Mouse (Mus musculus) intestine, embryonic 15.5 days (tissue): ENCODE measurements around the gene Nif3l1. TPM values are rescaled to one million over a fixed set of nuclear protein-coding genes. Genes with fewer than 3 reads are reported as not detected.

ENCODE experiments used
- ATAC-seq: fragments of 200-750 bp; cut with Nextera tagmentation; 2 replicates; pipeline ENCODE4 v1.8.0; 2017; ENCODE audit warnings: moderate TSS enrichment, moderate library complexity
- H3K27ac ChIP-seq: fragments of 300-500 bp; sonication (generic); 2 replicates; pipeline ENCODE4 v1.5.1; 2015; ENCODE audit warnings: mild to moderate bottlenecking, inconsistent platforms
- H3K27me3 ChIP-seq: fragments of 300-500 bp; sonication (generic); replicated peaks from 2 replicates; pipeline ENCODE4 v1.6.1; 2015; ENCODE audit warnings: inconsistent platforms
- H3K36me3 ChIP-seq: fragments of 300-500 bp; sonication (generic); 2 replicates; pipeline ENCODE4 v1.6.1; 2015; ENCODE audit warnings: inconsistent platforms
- H3K4me1 ChIP-seq: fragments of 300-500 bp; sonication (generic); replicated peaks from 2 replicates; pipeline ENCODE4 v1.6.1; 2015; ENCODE audit warnings: inconsistent platforms
- H3K4me2 ChIP-seq: fragments of 300-500 bp; sonication (generic); replicated peaks from 2 replicates; pipeline ENCODE4 v1.6.1; 2015; ENCODE audit warnings: mild to moderate bottlenecking, inconsistent platforms
- H3K4me3 ChIP-seq: fragments of 300-500 bp; sonication (generic); replicated peaks from 2 replicates; pipeline ENCODE4 v1.5.1; 2015; ENCODE audit warnings: inconsistent platforms
- H3K9ac ChIP-seq: fragments of 300-500 bp; sonication (generic); 2 replicates; pipeline ENCODE4 v1.6.1; 2015; ENCODE audit warnings: inconsistent platforms
- H3K9me3 ChIP-seq: fragments of 300-500 bp; sonication (generic); 2 replicates; pipeline ENCODE4 v1.6.1; 2016; ENCODE audit warnings: inconsistent platforms
- whole genome bisulfite sequencing: fragments of 180-500 bp; shearing (Covaris S2); methylation state at CpG from one replicate; pipeline ENCODE4 v1.1.7; 2015; 5-methylcytosine and 5-hydroxymethylcytosine counted together
- polyA plus RNA-seq: library from polyadenylated mRNA; unstranded; fragments of >200 nt; fragmentation: Nextera tagmentation; extraction: Ambion mirVana; gene quantifications from 2 replicates; pipeline ENCODE4 v1.2.1, GENCODE M21; 2015

The Nif3l1 gene
- polyA plus RNA-seq, 1 experiment from 2014 or later, result 43.4 TPM

DNA sequence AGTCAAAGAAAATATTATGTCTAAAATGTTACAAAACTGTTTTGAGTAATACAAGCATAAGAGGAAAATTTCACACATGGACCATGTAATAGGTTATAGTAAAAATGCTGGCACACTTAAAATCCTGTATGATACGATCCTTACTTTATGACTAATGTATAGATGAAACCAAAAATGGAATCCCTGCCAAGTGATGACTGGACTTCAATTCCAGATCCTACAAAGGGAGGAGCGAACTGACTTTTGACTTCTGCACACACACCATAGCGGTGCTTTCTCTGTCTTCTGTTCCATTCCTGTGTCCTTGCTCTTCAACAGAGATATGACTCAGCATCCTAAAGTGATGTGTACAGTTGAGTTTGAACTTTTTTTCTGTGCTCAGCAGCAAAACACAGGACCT, 15.6 kb downstream of the Nif3l1 start:
- peaks cover 33% of the 10 kb centered on the region for H3K36me3 ChIP-seq
- H3K9me3 ChIP-seq, result no peaks in the 10 kb centered on the region
- H3K4me2 ChIP-seq, result no peak overlapping the region
- H3K9ac ChIP-seq, result no peak overlapping the region
- no peaks in the 10 kb centered on the region for H3K27me3 ChIP-seq
- H3K4me1 ChIP-seq, result no peaks in the 10 kb centered on the region
- no peak for ATAC-seq
- no peak overlapping the region for H3K27ac ChIP-seq
- no peak overlapping the region for H3K4me3 ChIP-seq
- whole genome bisulfite sequencing, result 87% methylated on average over 3 of the region's 3 CpGs

DNA sequence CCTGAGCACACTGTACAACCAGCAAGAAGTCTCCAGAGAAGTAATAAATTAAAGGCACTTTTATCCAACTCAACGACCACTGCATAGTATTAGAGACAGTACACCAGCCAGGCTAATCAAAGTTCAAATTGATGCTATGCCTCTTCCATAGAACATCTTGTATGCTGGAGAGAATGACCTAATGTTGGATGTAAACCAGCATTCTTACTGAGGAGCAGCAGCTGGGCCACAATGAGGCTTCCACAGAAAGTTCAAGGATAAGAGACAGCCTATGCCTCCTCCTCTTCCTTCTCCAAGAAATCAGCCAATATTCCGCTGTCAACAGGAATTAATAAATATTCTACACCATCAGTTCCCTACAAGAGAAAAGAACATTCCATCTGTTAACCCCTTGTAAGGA, 19.0 kb downstream of the Nif3l1 start:
- Histone ChIP-seq H3K9me3 (no peaks in the 10 kb centered on the region), H3K36me3 (peaks cover 25% of the 10 kb centered on the region), H3K9ac (no peak overlapping the region), H3K4me3 (no peak overlapping the region), H3K4me1 (no peaks in the 10 kb centered on the region), H3K27me3 (no peaks in the 10 kb centered on the region), H3K27ac (no peak overlapping the region), H3K4me2 (no peak overlapping the region)
- ATAC-seq, result peak; percentile 28; the same call in 1 of the 2 replicates
- 71% methylated on average over 2 of the region's 2 CpGs for WGBS

DNA sequence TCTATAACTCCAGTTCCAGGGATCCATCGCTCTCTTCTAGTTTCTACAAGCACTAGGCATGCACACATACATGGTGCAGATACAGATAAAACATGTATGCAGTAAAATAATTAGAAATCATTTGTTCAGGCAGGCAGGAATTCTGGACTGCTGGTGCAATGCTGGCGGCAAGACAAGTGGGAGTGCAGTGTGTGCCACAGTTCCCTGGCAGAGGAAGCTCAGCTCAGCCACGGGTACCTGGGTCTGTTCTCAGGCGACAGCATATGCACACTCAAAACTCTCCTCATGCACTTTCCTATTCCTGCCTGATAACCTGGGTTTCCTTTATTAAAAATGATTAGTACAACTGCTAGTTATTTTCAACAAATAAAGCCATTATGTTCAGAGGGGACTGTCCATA, 20.1 kb downstream of the Nif3l1 start:
- no peak overlapping the region for H3K9ac ChIP-seq
- H3K9me3 ChIP-seq, result no peaks in the 10 kb centered on the region
- H3K4me1 ChIP-seq, result no peaks in the 10 kb centered on the region
- H3K27ac ChIP-seq, result no peak overlapping the region
- no peak overlapping the region for H3K4me3 ChIP-seq
- H3K36me3 ChIP-seq, result peaks cover 29% of the 10 kb centered on the region
- no peak for ATAC-seq
- 93% methylated on average over 4 of the region's 4 CpGs for WGBS
- no peaks in the 10 kb centered on the region for H3K27me3 ChIP-seq
- H3K4me2 ChIP-seq, result no peak overlapping the region

DNA sequence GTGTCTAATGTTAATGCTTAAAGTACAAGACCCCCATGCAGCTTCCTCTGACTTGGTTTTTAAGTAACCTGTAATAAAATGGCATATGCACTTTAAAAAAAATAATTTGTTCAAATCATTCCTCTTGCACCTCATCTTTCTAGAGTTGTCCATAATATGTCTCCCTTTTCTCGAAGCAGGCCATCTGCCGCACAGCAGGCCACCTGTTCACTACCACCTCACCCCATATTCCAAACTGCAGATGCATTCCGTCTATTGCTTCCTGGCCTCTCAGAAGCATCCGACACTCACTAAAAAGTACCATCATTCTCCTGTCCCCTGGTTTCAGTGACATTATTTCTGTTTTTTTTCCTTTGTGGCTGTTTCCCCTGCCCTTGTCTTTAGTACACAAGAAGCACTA, 20.6 kb downstream of the Nif3l1 start:
- Histone ChIP-seq H3K9me3 (no peaks in the 10 kb centered on the region), H3K36me3 (peaks cover 26% of the 10 kb centered on the region), H3K4me1 (no peaks in the 10 kb centered on the region), H3K4me3 (no peak overlapping the region), H3K27ac (no peak overlapping the region), H3K27me3 (no peaks in the 10 kb centered on the region), H3K9ac (no peak overlapping the region), H3K4me2 (no peak overlapping the region)
- no peak for ATAC-seq
- WGBS, result 92% methylated on average over 4 of the region's 4 CpGs

DNA sequence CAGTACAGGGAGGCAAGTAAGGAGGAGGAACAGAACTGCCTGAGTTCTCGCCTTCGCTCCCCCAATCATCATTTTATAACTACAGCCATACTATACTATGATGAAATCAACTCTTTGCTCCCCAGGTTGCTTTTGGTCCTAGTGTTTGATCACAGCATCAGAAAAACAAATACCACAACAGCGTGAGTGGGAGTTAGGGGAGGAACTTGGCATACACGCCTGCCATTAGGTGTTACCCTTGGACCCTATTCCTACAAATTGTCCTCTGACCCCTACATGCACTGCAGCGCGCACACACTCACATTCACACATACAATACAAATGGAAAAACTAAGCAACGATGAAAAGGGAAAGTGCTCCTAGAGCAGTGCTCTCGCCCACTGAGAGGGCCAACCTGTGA, 30.7 kb downstream of the Nif3l1 start:
- H3K27ac ChIP-seq, result no peak overlapping the region
- peaks cover 33% of the 10 kb centered on the region for H3K36me3 ChIP-seq
- H3K4me1 ChIP-seq, result no peaks in the 10 kb centered on the region
- no peak overlapping the region for H3K4me2 ChIP-seq
- no peak overlapping the region for H3K9ac ChIP-seq
- no peak for ATAC-seq
- WGBS, result 96% methylated on average over 8 of the region's 8 CpGs
- H3K27me3 ChIP-seq, result no peaks in the 10 kb centered on the region
- no peaks in the 10 kb centered on the region for H3K9me3 ChIP-seq
- no peak overlapping the region for H3K4me3 ChIP-seq

DNA sequence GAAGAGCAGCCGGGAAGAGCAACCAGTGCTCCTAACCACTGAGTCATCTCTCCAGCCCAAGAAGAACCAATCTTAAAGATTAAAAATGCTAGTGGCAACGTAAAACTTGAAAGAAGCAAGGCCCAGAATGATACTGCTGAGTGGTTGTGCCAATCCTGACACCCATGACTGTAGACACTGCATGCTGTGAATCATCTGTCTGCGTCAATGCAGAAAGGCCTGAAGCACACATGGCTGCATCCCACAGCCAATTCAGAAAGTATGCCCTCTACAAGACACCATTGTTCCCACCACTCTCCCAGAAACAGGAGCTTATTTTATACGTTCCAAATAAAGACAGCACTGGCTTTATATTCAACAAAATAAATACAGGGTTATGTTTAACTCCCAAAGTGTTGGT, 37.7 kb downstream of the Nif3l1 start:
- Histone ChIP-seq H3K36me3 (peaks cover 12% of the 10 kb centered on the region; the same call in 1 of the 2 replicates), H3K27ac (no peak overlapping the region), H3K4me1 (no peaks in the 10 kb centered on the region), H3K4me3 (no peak overlapping the region), H3K9me3 (no peaks in the 10 kb centered on the region), H3K9ac (no peak overlapping the region), H3K27me3 (no peaks in the 10 kb centered on the region), H3K4me2 (no peak overlapping the region)
- no peak for ATAC-seq
- 96% methylated on average over 4 of the region's 4 CpGs for WGBS

DNA sequence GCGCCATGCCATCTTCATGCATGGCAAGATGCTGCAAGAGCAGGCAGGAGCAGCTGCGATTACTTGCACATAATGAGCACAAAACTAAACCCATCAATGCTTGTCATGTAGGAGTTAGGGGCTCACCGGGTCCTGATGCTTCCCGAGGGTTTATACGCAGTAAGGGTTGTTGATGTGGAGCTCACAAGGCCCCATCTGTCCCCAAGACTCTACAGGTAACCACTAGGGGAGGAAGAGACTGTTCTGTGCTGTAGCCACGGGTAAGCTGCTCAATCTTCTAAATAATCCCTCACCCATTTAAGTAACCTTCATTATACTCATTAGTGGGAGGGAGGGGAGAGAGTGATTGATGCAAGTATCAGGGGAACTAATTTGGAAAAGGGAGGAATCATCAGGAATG, 50.7 kb downstream of the Nif3l1 start:
- H3K4me1 ChIP-seq, result no peaks in the 10 kb centered on the region
- H3K36me3 ChIP-seq, result peaks cover 32% of the 10 kb centered on the region
- no peak overlapping the region for H3K27ac ChIP-seq
- H3K9ac ChIP-seq, result no peak overlapping the region
- H3K9me3 ChIP-seq, result no peaks in the 10 kb centered on the region
- no peak for ATAC-seq
- no peak overlapping the region for H3K4me3 ChIP-seq
- H3K27me3 ChIP-seq, result no peaks in the 10 kb centered on the region
- no peak overlapping the region for H3K4me2 ChIP-seq
- WGBS, result 94% methylated on average over 6 of the region's 6 CpGs

DNA sequence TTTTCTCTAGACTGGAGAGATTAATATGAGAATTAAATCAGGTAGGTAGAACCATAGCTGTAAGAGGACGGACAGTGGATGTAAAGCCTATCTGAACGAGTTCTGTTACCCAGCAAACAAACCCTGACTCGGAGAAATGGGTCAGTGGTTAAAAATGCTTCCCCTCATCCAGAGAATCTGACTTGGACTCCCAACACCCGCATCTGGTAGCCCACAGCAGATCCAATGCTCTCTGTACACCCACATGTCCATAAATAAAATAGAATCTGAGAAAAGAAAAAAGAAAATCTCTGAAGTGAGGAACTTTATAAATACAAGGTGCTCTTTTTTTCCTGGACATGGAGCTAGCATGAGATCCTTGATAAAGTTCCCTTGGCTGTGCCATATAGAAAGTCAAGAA, 52.7 kb downstream of the Nif3l1 start:
- H3K27me3 ChIP-seq, result no peaks in the 10 kb centered on the region
- H3K27ac ChIP-seq, result no peak overlapping the region
- H3K4me3 ChIP-seq, result no peak overlapping the region
- no peak for ATAC-seq
- WGBS, result 93% methylated on average over 4 of the region's 4 CpGs
- no peaks in the 10 kb centered on the region for H3K9me3 ChIP-seq
- peaks cover 17% of the 10 kb centered on the region for H3K36me3 ChIP-seq
- H3K4me2 ChIP-seq, result no peak overlapping the region
- H3K4me1 ChIP-seq, result no peaks in the 10 kb centered on the region
- H3K9ac ChIP-seq, result no peak overlapping the region

DNA sequence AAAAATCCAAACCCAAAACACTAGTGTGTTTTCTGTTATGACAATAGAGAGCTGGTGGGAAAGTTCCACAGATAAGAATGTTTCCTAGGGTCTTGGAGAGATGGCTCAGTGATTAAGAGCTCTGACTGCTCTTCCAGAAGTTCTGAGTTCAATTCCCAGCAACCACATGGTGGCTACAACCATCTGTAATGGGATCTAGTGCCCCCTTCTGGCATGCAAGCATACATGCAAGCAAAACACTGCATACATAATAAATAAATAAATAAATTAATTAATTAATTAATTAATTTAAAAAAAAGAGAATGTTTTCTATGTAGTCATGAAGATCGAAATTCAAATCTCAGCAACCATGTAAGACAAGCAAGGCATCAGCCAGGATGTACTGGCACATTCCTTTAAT, 53.8 kb downstream of the Nif3l1 start:
- no peaks in the 10 kb centered on the region for H3K27me3 ChIP-seq
- no peaks in the 10 kb centered on the region for H3K9me3 ChIP-seq
- no peak overlapping the region for H3K27ac ChIP-seq
- H3K4me3 ChIP-seq, result no peak overlapping the region
- WGBS, result 100% methylated on average over 1 of the region's 1 CpGs
- ATAC-seq, result no peak
- H3K4me1 ChIP-seq, result peaks cover 4% of the 10 kb centered on the region; the same call in 1 of the 2 replicates
- H3K4me2 ChIP-seq, result no peak overlapping the region
- peaks cover 14% of the 10 kb centered on the region for H3K36me3 ChIP-seq
- H3K9ac ChIP-seq, result no peak overlapping the region

DNA sequence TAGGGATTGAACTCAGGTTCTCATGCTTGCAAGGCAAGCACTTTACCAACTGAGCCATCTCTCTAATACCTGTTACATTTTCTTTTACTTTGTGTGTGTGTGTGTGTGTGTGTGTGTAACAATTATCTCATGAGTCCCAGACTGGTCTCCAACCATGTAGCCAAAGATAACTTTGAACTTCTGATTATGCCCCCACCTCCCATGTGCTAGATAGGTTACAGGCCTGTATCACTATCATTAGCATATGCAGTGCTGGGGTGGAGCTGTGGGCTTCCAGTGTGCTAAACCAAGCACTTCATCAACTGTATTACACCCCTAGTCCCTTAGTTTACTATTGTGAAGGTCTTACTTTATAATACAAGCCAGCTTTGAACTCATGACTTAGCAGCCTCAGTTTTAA, 58.2 kb downstream of the Nif3l1 start:
- Histone ChIP-seq H3K36me3 (peaks cover 3% of the 10 kb centered on the region; the same call in 1 of the 2 replicates), H3K4me1 (peaks cover 7% of the 10 kb centered on the region; the same call in 1 of the 2 replicates), H3K4me3 (no peak overlapping the region), H3K27ac (no peak overlapping the region), H3K9ac (no peak overlapping the region), H3K4me2 (peak overlapping the region; percentile 83; the same call in 1 of the 2 replicates), H3K9me3 (peaks cover 4% of the 10 kb centered on the region; the same call in 1 of the 2 replicates), H3K27me3 (no peaks in the 10 kb centered on the region)
- ATAC-seq, result no peak

DNA sequence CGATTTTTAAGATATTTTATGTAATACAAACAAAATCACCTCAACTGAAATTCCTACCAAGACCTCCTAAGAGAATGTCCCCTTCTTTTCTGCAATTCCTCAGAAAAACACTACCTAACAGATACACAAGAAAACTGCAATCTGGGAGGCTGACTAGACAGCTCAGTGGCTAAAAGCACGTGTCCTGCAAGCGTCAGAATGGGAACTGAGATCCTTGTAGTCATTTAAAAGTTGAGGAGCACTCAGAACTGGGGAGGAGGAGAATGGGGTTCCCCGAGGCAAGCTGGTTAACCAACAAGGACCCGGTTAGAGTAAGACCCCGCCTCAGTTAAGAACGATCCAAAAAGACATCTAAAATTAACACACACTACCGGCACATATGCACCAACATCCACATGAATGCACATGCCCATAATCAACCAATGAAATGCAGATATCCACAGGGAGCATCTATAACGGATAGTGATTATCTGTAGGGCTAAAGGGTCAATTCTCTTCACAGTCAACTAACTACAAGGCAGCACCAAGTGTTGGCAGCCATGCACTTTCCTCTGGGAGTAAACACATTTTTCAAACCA, 58.9 kb downstream of the Nif3l1 start:
- 29% methylated on average over 9 of the region's 9 CpGs for WGBS
- H3K27ac ChIP-seq, result no peak overlapping the region
- peak overlapping the region; percentile 92 for H3K9ac ChIP-seq
- ATAC-seq, result no peak
- H3K4me3 ChIP-seq, result peak overlapping the region; percentile 98
- H3K27me3 ChIP-seq, result no peaks in the 10 kb centered on the region
- H3K36me3 ChIP-seq, result peaks cover 3% of the 10 kb centered on the region
- H3K4me1 ChIP-seq, result peaks cover 7% of the 10 kb centered on the region; the same call in 1 of the 2 replicates
- peak overlapping the region; percentile 83 for H3K4me2 ChIP-seq
- H3K9me3 ChIP-seq, result peaks cover 4% of the 10 kb centered on the region; the same call in 1 of the 2 replicates

DNA sequence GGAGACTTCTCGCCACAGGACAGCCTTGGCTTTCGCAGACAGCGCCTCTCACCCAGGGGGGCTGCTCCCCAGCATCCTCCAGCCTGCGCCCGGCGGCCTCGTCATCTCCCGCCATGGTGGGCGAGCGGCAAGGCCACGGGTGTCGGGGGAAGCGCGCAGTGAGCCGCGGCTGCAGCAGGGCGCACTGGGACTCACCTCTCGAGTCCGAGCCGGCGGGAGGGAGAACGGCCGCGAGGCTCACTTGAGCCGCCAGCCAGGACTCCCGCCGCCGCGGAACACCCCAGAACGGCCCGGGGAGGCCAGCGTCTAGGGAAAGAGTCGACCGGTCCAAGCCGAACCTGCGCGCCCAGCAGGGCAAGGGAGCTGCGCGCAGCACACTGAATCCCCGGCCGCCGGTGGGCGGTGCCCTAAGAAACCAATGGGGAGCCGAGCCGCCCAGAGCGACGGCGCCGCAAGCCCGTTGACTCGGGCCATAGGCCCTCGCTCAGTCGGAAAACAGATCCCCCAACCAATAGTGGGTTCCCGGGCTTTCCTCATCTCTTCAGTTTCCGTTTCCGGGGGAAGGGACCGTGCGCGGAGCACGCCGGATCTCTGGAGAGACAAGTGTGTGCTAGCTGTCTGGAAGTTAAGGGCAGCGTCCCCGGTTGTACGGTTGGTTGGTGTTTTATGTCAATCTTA, 59.8 kb downstream of the Nif3l1 start, which contains the start of gene Orc2:
Gene Orc2, minus strand, starts transcription at position 533 of the 678 bp plus-strand sequence.
- peaks cover 4% of the 10 kb centered on the region; the same call in 1 of the 2 replicates for H3K9me3 ChIP-seq
- peaks cover under 1% of the 10 kb centered on the region for H3K36me3 ChIP-seq
- under 1% methylated on average over 57 of the region's 64 CpGs for WGBS
- H3K27me3 ChIP-seq, result no peaks in the 10 kb centered on the region
- H3K4me1 ChIP-seq, result peaks cover 7% of the 10 kb centered on the region; the same call in 1 of the 2 replicates
- peak within 1 kb of the TSS; percentile 83 for H3K27ac ChIP-seq
- peak within 1 kb of the TSS; percentile 83 for H3K4me2 ChIP-seq
- H3K4me3 ChIP-seq, result peak within 1 kb of the TSS; percentile 98
- peak within 1 kb of the TSS; percentile 92 for H3K9ac ChIP-seq
- peak; percentile 100 for ATAC-seq

DNA sequence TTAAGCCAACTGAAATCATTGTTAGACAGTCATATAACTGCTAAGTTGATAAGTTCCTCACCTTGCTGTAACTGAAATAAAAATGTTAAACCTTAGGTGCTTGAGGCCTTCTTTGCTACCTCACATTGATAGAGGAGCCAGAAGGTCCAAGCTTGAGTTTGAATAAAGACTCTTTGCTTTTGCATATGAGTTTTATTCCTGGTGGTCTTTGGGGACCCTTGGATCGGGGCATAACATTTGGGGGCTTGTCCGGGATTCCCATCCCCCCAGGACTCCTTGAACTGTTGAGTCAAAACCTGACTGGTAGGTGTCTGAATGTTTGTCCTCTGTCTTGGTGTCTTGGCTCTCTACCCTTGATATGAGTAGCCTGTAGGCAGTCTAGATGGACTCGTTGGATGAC, 62.3 kb downstream of the Nif3l1 start:
- H3K4me2 ChIP-seq, result no peak overlapping the region
- H3K27me3 ChIP-seq, result no peaks in the 10 kb centered on the region
- H3K4me3 ChIP-seq, result no peak overlapping the region
- H3K27ac ChIP-seq, result no peak overlapping the region
- 95% methylated on average over 3 of the region's 3 CpGs for WGBS
- no peaks in the 10 kb centered on the region; the same call in 1 of the 2 replicates for H3K36me3 ChIP-seq
- H3K4me1 ChIP-seq, result peaks cover 7% of the 10 kb centered on the region; the same call in 1 of the 2 replicates
- no peak overlapping the region for H3K9ac ChIP-seq
- no peak for ATAC-seq
- peaks cover 4% of the 10 kb centered on the region; the same call in 1 of the 2 replicates for H3K9me3 ChIP-seq
